Mouse (Mus musculus): ENCODE results near the gene Adamts1.

DNA sequence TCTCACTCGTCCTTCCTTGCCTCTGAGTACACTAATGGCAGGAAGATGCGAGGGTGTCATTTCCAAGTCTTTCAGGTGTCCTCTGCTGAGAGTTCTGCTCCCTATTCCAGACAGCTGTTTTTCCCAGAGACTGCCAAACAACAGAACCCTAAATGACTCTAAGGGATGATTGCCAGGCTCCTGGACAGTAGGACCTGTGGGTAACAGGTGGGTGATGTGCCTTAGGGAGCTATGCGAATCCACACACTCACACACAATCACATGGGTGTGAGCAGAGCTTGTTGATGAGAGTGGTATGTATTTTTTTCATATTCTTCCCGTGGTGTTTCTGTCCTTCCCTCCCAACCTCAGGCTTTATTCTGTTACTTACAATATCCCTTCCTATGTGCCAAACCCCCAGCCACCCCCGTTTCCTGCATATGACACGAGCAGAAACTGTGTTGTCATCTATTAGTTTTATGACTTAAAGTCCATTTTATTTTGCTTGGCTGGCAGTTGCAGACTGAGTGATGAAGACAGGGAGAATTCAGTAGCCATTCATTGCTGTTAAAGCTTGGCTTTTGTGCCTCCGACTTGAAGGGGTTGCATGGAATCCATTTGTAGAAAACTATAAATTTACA, 41.8 kb downstream of the Adamts1 start:
- no peak for TF ChIP-seq POLR2A (IDR thresholded peaks at IDR 0.05; ENCODE audit: extremely low read depth, insufficient read depth, low read length)
- no peak for TF ChIP-seq CTCF (IDR thresholded peaks at IDR 0.05; ENCODE audit: extremely low read depth, insufficient read depth, low read length)

All from cortical plate, adult 2 months (tissue).